8 mouse cellular contexts compared by ENCODE assay signal in the genomic region with DNA sequence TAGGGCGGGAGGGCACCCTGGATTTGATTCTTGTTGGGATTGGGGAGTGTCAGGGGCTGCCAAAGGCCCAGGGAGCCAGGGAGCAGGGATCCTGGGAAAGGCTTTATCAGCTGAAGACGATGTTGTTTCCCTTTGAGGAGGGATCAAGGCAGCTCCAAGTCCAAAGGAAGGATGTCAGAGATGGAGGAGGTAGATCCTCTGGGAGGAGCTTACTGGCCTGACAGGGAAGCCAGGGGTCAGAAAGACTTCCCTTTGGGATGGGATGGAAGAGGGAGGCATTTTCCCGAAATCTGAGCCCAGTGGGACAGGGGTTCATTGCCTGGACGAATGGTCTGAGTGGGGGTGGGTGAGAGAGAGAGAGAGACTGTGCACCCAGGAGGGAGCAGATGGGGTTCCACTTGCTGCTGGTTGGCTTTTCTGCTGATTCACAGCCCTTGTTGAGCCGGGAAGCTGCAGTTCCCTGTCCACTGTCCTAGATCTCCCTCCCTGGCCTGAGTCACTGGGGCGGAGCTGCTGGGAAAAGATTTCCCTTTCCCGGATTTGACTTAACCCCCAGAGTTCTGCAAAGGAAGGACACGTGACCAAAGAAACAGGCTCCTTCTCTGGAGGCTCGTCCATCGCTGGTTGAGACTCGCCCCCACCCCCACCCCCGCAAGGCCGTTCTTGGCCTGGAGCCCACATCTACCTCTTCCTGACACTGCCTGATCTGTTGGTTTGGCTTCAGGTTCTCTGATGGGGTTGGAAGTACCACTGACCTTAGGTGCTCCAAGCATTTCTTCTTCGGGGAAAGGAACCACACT. TPM values are rescaled to one million over a fixed set of nuclear protein-coding genes. Genes with fewer than 3 reads are reported as not detected.
DNase-seq lines count a peak whose midpoint lies in the region; ATAC-seq and TF ChIP-seq lines count a peak whose summit lies in the region.

No protein-coding gene starts in this region.

- H3K36me3 ChIP-seq in heart, postnatal 0 days (replicated peaks; ENCODE audit: control insufficient read depth, insufficient read depth, low read length), result peaks cover 26% of the 10 kb centered on the region
- no peaks in the 10 kb centered on the region for H3K36me3 ChIP-seq in midbrain, embryonic 11.5 days (ENCODE audit: control insufficient read depth, insufficient read depth, low read length)

- peak; percentile 78 for ATAC-seq in heart, postnatal 0 days (ENCODE audit: insufficient read depth, low read depth)
- ATAC-seq in midbrain, embryonic 11.5 days (ENCODE audit: low FRiP score), result 0 out of 2 replicates have a peak, but pooled peaks have one; percentile 4
- no peak for ATAC-seq in erythroblast, adult 5-6 weeks (replicated peaks; ENCODE audit: low FRiP score, poor library complexity, severe bottlenecking)

- H3K9ac ChIP-seq in heart, postnatal 0 days (replicated peaks; ENCODE audit: low read depth, low read length), result no peak overlapping the region; the same call in 1 of the 2 replicates
- no peak overlapping the region for H3K9ac ChIP-seq in midbrain, embryonic 11.5 days (ENCODE audit: low read length)

- no peaks in the 10 kb centered on the region for H3K27me3 ChIP-seq in heart, postnatal 0 days (ENCODE audit: control insufficient read depth, insufficient read depth, low read length)
- H3K27me3 ChIP-seq in midbrain, embryonic 11.5 days (ENCODE audit: control insufficient read depth, insufficient read depth, low read length), result no peaks in the 10 kb centered on the region; the same call in 1 of the 2 replicates

- DNase-seq in cerebellum, adult 9-11 months, result peak; percentile 8
- no peak for DNase-seq in cerebellum, postnatal 4 days (ENCODE audit: low spot score in 2 of 2)
- DNase-seq in 3134 (ENCODE audit: extremely low read depth, insufficient read length, low spot score), result peak; percentile 72
- peak; percentile 82 for DNase-seq in heart, postnatal 0 days (ENCODE audit: low spot score)
- peak; percentile 69 to 79 for DNase-seq in kidney, postnatal 4 days
- peak; percentile 84 for DNase-seq in midbrain, embryonic 11.5 days (ENCODE audit: low spot score, missing footprints)

- peak; percentile 75; the same call in 1 of the 2 replicates for TF ChIP-seq EP300 in heart, postnatal 0 days (IDR thresholded peaks at IDR 0.05; ENCODE audit: low read depth)

- peaks cover 45% of the 10 kb centered on the region for H3K4me1 ChIP-seq in brown adipose tissue, adult 24 weeks (ENCODE audit: control insufficient read depth, insufficient read depth, insufficient read length, low read length)
- peaks cover 30% of the 10 kb centered on the region for H3K4me1 ChIP-seq in heart, postnatal 0 days (ENCODE audit: control insufficient read depth, insufficient read depth)
- peaks cover 19% of the 10 kb centered on the region for H3K4me1 ChIP-seq in midbrain, embryonic 11.5 days (ENCODE audit: control insufficient read depth, insufficient read depth, low read length)

- H3K4me3 ChIP-seq in brown adipose tissue, adult 24 weeks (ENCODE audit: insufficient read depth, low read depth, low read length), result peak overlapping the region; percentile 49
- H3K4me3 ChIP-seq in heart, postnatal 0 days (ENCODE audit: low read depth, low read length), result peak overlapping the region; percentile 23
- no peak overlapping the region for H3K4me3 ChIP-seq in midbrain, embryonic 11.5 days (ENCODE audit: low read depth, low read length)

- peak overlapping the region; percentile 95 for H3K27ac ChIP-seq in brown adipose tissue, adult 24 weeks (replicated peaks; ENCODE audit: low read depth, low read length)
- H3K27ac ChIP-seq in heart, postnatal 0 days (ENCODE audit: low read depth), result peak overlapping the region; percentile 84
- no peak overlapping the region for H3K27ac ChIP-seq in midbrain, embryonic 11.5 days (ENCODE audit: low read depth, low read length)

- no peak for TF ChIP-seq CTCF in heart, postnatal 0 days (IDR thresholded peaks at IDR 0.05; ENCODE audit: low read depth)

- H3K9me3 ChIP-seq in heart, postnatal 0 days (replicated peaks; ENCODE audit: control insufficient read depth, low read length), result no peaks in the 10 kb centered on the region
- H3K9me3 ChIP-seq in midbrain, embryonic 11.5 days (ENCODE audit: control insufficient read depth, low read length), result no peaks in the 10 kb centered on the region

- H3K4me2 ChIP-seq in heart, postnatal 0 days (ENCODE audit: low read depth, low read length), result peak overlapping the region; percentile 68
- H3K4me2 ChIP-seq in midbrain, embryonic 11.5 days, result no peak overlapping the region; the same call in 1 of the 2 replicates

- WGBS in heart, postnatal 0 days, result 18% methylated on average over 14 of the region's 14 CpGs
- 13% methylated on average over 14 of the region's 14 CpGs for WGBS in midbrain, embryonic 11.5 days

RNA-seq across cellular contexts. Expression of gene Tnfrsf1a, which starts 5.4 kb away (rescaled TPM):
- 52.3 and 69.7 TPM in 2 replicates for polyA plus RNA-seq in brown adipose tissue, adult 24 weeks (2012; ENCODE audit: insufficient read depth, insufficient read length, missing spikeins)
- total RNA-seq in heart, postnatal 0 days (2014; rRNA removed; ENCODE audit: low replicate concordance), result 37.1 and 52.8 TPM in 2 replicates
- 39.8 and 40.1 TPM in 2 replicates for polyA plus RNA-seq in heart, postnatal 0 days (2015; fragmentation: Nextera tagmentation; extraction: Ambion mirVana)
- polyA plus RNA-seq in midbrain, embryonic 11.5 days (2014; fragmentation: Nextera tagmentation; extraction: Ambion mirVana), result 19.0 and 19.2 TPM in 2 replicates
- 18.8 and 24.8 TPM in 2 replicates for total RNA-seq in erythroblast, adult 5-6 weeks (2015; ENCODE audit: low replicate concordance)
- total RNA-seq in erythroblast, adult 5-6 weeks (2017; ENCODE audit: low replicate concordance), result 7.2 and 13.8 TPM in 2 replicates

RNA-seq across cellular contexts. Expression of gene Plekhg6, which starts 26.0 kb away (rescaled TPM):
- polyA plus RNA-seq in brown adipose tissue, adult 24 weeks (2012; ENCODE audit: insufficient read depth, insufficient read length, missing spikeins), result 0.33 TPM in 1 of 2 replicates, not detected in the other
- total RNA-seq in heart, postnatal 0 days (2014; rRNA removed; ENCODE audit: low replicate concordance), result not detected in 2 replicates
- polyA plus RNA-seq in heart, postnatal 0 days (2015; fragmentation: Nextera tagmentation; extraction: Ambion mirVana), result 0.05 and 0.10 TPM in 2 replicates
- not detected in 2 replicates for polyA plus RNA-seq in midbrain, embryonic 11.5 days (2014; fragmentation: Nextera tagmentation; extraction: Ambion mirVana)
- total RNA-seq in erythroblast, adult 5-6 weeks (2015; ENCODE audit: low replicate concordance), result not detected in 2 replicates
- total RNA-seq in erythroblast, adult 5-6 weeks (2017; ENCODE audit: low replicate concordance), result not detected in 2 replicates

RNA-seq across cellular contexts. Expression of gene Scnn1a, which starts 34.1 kb away (rescaled TPM):
- 0.88 and 1.1 TPM in 2 replicates for polyA plus RNA-seq in brown adipose tissue, adult 24 weeks (2012; ENCODE audit: insufficient read depth, insufficient read length, missing spikeins)
- 0.46 and 1.3 TPM in 2 replicates for total RNA-seq in heart, postnatal 0 days (2014; rRNA removed; ENCODE audit: low replicate concordance)
- 0.37 and 0.46 TPM in 2 replicates for polyA plus RNA-seq in heart, postnatal 0 days (2015; fragmentation: Nextera tagmentation; extraction: Ambion mirVana)
- 0.33 and 0.77 TPM in 2 replicates for polyA plus RNA-seq in midbrain, embryonic 11.5 days (2014; fragmentation: Nextera tagmentation; extraction: Ambion mirVana)
- 4.6 and 7.9 TPM in 2 replicates for total RNA-seq in erythroblast, adult 5-6 weeks (2015; ENCODE audit: low replicate concordance)
- not detected in 2 replicates for total RNA-seq in erythroblast, adult 5-6 weeks (2017; ENCODE audit: low replicate concordance)

RNA-seq across cellular contexts. Expression of gene Ltbr, which starts 40.9 kb away (rescaled TPM):
- polyA plus RNA-seq in brown adipose tissue, adult 24 weeks (2012; ENCODE audit: insufficient read depth, insufficient read length, missing spikeins), result 30.9 and 34.5 TPM in 2 replicates
- 76.7 and 93.9 TPM in 2 replicates for total RNA-seq in heart, postnatal 0 days (2014; rRNA removed; ENCODE audit: low replicate concordance)
- polyA plus RNA-seq in heart, postnatal 0 days (2015; fragmentation: Nextera tagmentation; extraction: Ambion mirVana), result 37.7 and 38.3 TPM in 2 replicates
- 18.0 and 19.7 TPM in 2 replicates for polyA plus RNA-seq in midbrain, embryonic 11.5 days (2014; fragmentation: Nextera tagmentation; extraction: Ambion mirVana)
- 7.1 and 10.9 TPM in 2 replicates for total RNA-seq in erythroblast, adult 5-6 weeks (2015; ENCODE audit: low replicate concordance)
- 2.6 and 7.2 TPM in 2 replicates for total RNA-seq in erythroblast, adult 5-6 weeks (2017; ENCODE audit: low replicate concordance)

Comparison
In these comparisons a context has a peak if more than half of its experiments do, and no peak if none do; other contexts are left out.
1. DNase-seq: peak in cerebellum, adult 9-11 months (single experiment), 3134 (single experiment), heart, postnatal 0 days (single experiment), kidney, postnatal 4 days (2 of 2) and midbrain, embryonic 11.5 days (single experiment); none in cerebellum, postnatal 4 days (0 of 2).